Mouse (Mus musculus) heart, postnatal 0 days (tissue): ENCODE results near the gene Mmp25. TPM values are rescaled to one million over a fixed set of nuclear protein-coding genes. Genes with fewer than 3 reads are reported as not detected.
"Not testable (repeated sequence)": the region's sequence is repeated elsewhere in the genome, so short reads cannot be mapped to it uniquely, and the experiment has no call there.

ENCODE experiments used
- ATAC-seq: fragments of 200-750 bp; cut with Nextera tagmentation; 2 replicates; pipeline ENCODE4 v1.8.0; 2017; ENCODE audit warnings: low read depth, moderate number of reproducible peaks, moderate library complexity; ENCODE audit not compliant: insufficient read depth
- DNase-seq: peaks from one replicate; pipeline ENCODE4 v3.0.0-alpha.2; 2016; ENCODE audit warnings: low spot score
- H3K27ac ChIP-seq: fragments of 300-500 bp; sonication (generic); 2 replicates; pipeline ENCODE4 v1.5.1; 2014; ENCODE audit warnings: low read depth, mild to moderate bottlenecking
- H3K27me3 ChIP-seq: fragments of 300-500 bp; sonication (generic); 2 replicates; pipeline ENCODE4 v1.6.1; 2014; ENCODE audit warnings: low read length, mixed read lengths; ENCODE audit not compliant: control insufficient read depth, insufficient read depth
- H3K36me3 ChIP-seq: fragments of 300-500 bp; sonication (generic); replicated peaks from 2 replicates; pipeline ENCODE4 v1.6.1; 2014; ENCODE audit warnings: low read length, mixed read lengths; ENCODE audit not compliant: control insufficient read depth, insufficient read depth
- H3K4me1 ChIP-seq: fragments of 300-500 bp; sonication (generic); 2 replicates; pipeline ENCODE4 v1.6.1; 2014; ENCODE audit warnings: antibody characterized with exemption; ENCODE audit not compliant: control insufficient read depth, insufficient read depth
- H3K4me2 ChIP-seq: fragments of 300-500 bp; sonication (generic); 2 replicates; pipeline ENCODE4 v1.6.1; 2014; ENCODE audit warnings: low read depth, mild to moderate bottlenecking, low read length, moderate library complexity
- H3K4me3 ChIP-seq: fragments of 300-500 bp; sonication (generic); 2 replicates; pipeline ENCODE4 v1.5.1; 2014; ENCODE audit warnings: low read depth, low read length
- H3K9ac ChIP-seq: fragments of 300-500 bp; sonication (generic); replicated peaks from 2 replicates; pipeline ENCODE4 v1.6.1; 2014; ENCODE audit warnings: low read depth, low read length, mixed read lengths
- H3K9me3 ChIP-seq: fragments of 300-500 bp; sonication (generic); replicated peaks from 2 replicates; pipeline ENCODE4 v1.6.1; 2016; ENCODE audit warnings: low read length; ENCODE audit not compliant: control insufficient read depth
- CTCF ChIP-seq: IDR thresholded peaks from 2 replicates; pipeline ENCODE4 v1.5.1; 2016; ENCODE audit warnings: antibody characterized with exemption, control low read depth, low read depth
- EP300 ChIP-seq: IDR thresholded peaks from 2 replicates; pipeline ENCODE4 v1.6.1; 2016; ENCODE audit warnings: antibody characterized with exemption, low read depth
- WGBS: fragments of 180-500 bp; shearing (Covaris S2); extraction: QIAGEN DNeasy Blood & Tissue Kit; methylation state at CpG from one replicate; pipeline ENCODE4 v1.1.7; 2014; 5-methylcytosine and 5-hydroxymethylcytosine counted together
- polyA plus RNA-seq: library from polyadenylated mRNA; unstranded; fragments of >200 nt; fragmentation: Nextera tagmentation; extraction: Ambion mirVana; gene quantifications from 2 replicates; pipeline ENCODE4 v1.2.1, GENCODE M21; 2015
- total RNA-seq: library from RNA; depleted of rRNA; stranded (reverse); fragments of >200 nt; gene quantifications from 2 replicates; pipeline ENCODE4 v1.2.3, GENCODE M21; 2014; ENCODE audit warnings: low replicate concordance

The Mmp25 gene
- total and polyA plus RNA-seq, 2 experiments from 2014 or later, result 0.25 to 0.88 TPM

GRCm38 (mm10) chr17:23598582-23599552 is 46.2 kb downstream of the Mmp25 start, which contains the start of gene Zfp13:
Gene Zfp13, minus strand, starts transcription at chr17:23599487.
- 3% methylated on average over 31 of the region's 31 CpGs for WGBS
- peak within 1 kb of the TSS; percentile 68 for H3K9ac ChIP-seq
- H3K36me3 ChIP-seq, result no peaks in the 10 kb centered on the region
- peak; percentile 98 for ATAC-seq
- H3K27ac ChIP-seq, result peak within 1 kb of the TSS; percentile 89
- H3K4me3 ChIP-seq, result peak within 1 kb of the TSS; percentile 48
- peaks cover 5% of the 10 kb centered on the region; the same call in 1 of the 2 replicates for H3K4me1 ChIP-seq
- H3K4me2 ChIP-seq, result peak within 1 kb of the TSS; percentile 74
- H3K27me3 ChIP-seq, result no peaks in the 10 kb centered on the region
- TF ChIP-seq EP300 (no peak), CTCF (no peak)
- H3K9me3 ChIP-seq, result no peaks in the 10 kb centered on the region
- DNase-seq, result peak; percentile 98

- not testable (repeated sequence) for H3K4me2 ChIP-seq, H3K4me1 ChIP-seq, H3K4me3 ChIP-seq, H3K9me3 ChIP-seq, H3K9ac ChIP-seq, ATAC-seq, H3K36me3 ChIP-seq, DNase-seq, H3K27ac ChIP-seq, H3K27me3 ChIP-seq
- WGBS, result 78% methylated on average over 4 of the region's 4 CpGs
Observed at GRCm38 (mm10) chr17:23595139-23595538, 49.9 kb downstream of the Mmp25 start.

- H3K4me2 ChIP-seq, result peak overlapping the region; percentile 83
- 14% methylated on average over 13 of the region's 13 CpGs for WGBS
- no peaks in the 10 kb centered on the region for H3K4me1 ChIP-seq
- ATAC-seq, result peak; percentile 22; the same call in 1 of the 2 replicates
- H3K4me3 ChIP-seq, result peak overlapping the region; percentile 56
- no peaks in the 10 kb centered on the region for H3K9me3 ChIP-seq
- peak overlapping the region; percentile 47; the same call in 1 of the 2 replicates for H3K9ac ChIP-seq
- no peaks in the 10 kb centered on the region for H3K27me3 ChIP-seq
- H3K27ac ChIP-seq, result peak overlapping the region; percentile 69
- H3K36me3 ChIP-seq, result no peaks in the 10 kb centered on the region
- TF ChIP-seq CTCF (no peak), EP300 (no peak)
- DNase-seq, result no peak
Observed at GRCm38 (mm10) chr17:23592926-23593300, 52.2 kb downstream of the Mmp25 start.

- no peaks in the 10 kb centered on the region for H3K36me3 ChIP-seq
- peak overlapping the region; percentile 47 for H3K9ac ChIP-seq
- H3K9me3 ChIP-seq, result no peaks in the 10 kb centered on the region
- peak overlapping the region; percentile 56 for H3K4me3 ChIP-seq
- WGBS, result 7% methylated on average over 34 of the region's 34 CpGs
- ATAC-seq, result peak; percentile 100
- peak overlapping the region; percentile 69 for H3K27ac ChIP-seq
- H3K4me2 ChIP-seq, result peak overlapping the region; percentile 83
- DNase-seq, result peak; percentile 95
- TF ChIP-seq EP300 (no peak), CTCF (no peak)
- H3K4me1 ChIP-seq, result no peaks in the 10 kb centered on the region
- no peaks in the 10 kb centered on the region for H3K27me3 ChIP-seq
Observed at GRCm38 (mm10) chr17:23592208-23592925, 52.7 kb downstream of the Mmp25 start.

GRCm38 (mm10) chr17:23587253-23587652 is 57.8 kb downstream of the Mmp25 start:
- peaks cover 6% of the 10 kb centered on the region; the same call in 1 of the 2 replicates for H3K4me1 ChIP-seq
- no peak for TF ChIP-seq EP300
- TF ChIP-seq CTCF, result no peak

More at GRCm38 (mm10) chr17:23587253-23587652, 57.8 kb downstream of the Mmp25 start:
- Histone ChIP-seq H3K9me3 (no peaks in the 10 kb centered on the region), H3K27me3 (no peaks in the 10 kb centered on the region), H3K4me2 (no peak overlapping the region), H3K4me3 (no peak overlapping the region), H3K36me3 (no peaks in the 10 kb centered on the region), H3K9ac (no peak overlapping the region), H3K27ac (no peak overlapping the region)
- DNase-seq (no peak), ATAC-seq (no peak)
- WGBS, result 40% methylated on average over 2 of the region's 2 CpGs
